Mouse (Mus musculus): Measurements from ENCODE around the gene Asb15. TPM values are rescaled to one million over a fixed set of nuclear protein-coding genes. Genes with fewer than 3 reads are reported as not detected.

The Asb15 gene
- polyA plus RNA-seq, 1 experiment from 2014 or later: 0.04 TPM

GRCm38 (mm10) chr6:24530166-24530565, 2.2 kb downstream of the Asb15 start:
- peak overlapping the region; percentile 43 for H3K4me2 ChIP-seq (ENCODE audit: low read depth, low read length)
- no peak overlapping the region for H3K4me3 ChIP-seq (ENCODE audit: low read depth, low read length)
- no peaks in the 10 kb centered on the region for H3K9me3 ChIP-seq (replicated peaks; ENCODE audit: control insufficient read depth, low read length)
- H3K27me3 ChIP-seq (ENCODE audit: control insufficient read depth, insufficient read depth, low read depth, low read length): no peaks in the 10 kb centered on the region
- WGBS (ENCODE audit: insufficient replicate concordance): 15% methylated on average over 4 of the region's 4 CpGs
- H3K9ac ChIP-seq (ENCODE audit: low read depth, low read length): no peak overlapping the region
- no peak for ATAC-seq (ENCODE audit: low read depth)
- H3K36me3 ChIP-seq (ENCODE audit: control insufficient read depth, insufficient read depth): no peaks in the 10 kb centered on the region
- H3K4me1 ChIP-seq (ENCODE audit: control insufficient read depth, low read depth, low read length): peaks cover 8% of the 10 kb centered on the region; the same call in 1 of the 2 replicates
- no peak overlapping the region for H3K27ac ChIP-seq (ENCODE audit: low read length)

DNA sequence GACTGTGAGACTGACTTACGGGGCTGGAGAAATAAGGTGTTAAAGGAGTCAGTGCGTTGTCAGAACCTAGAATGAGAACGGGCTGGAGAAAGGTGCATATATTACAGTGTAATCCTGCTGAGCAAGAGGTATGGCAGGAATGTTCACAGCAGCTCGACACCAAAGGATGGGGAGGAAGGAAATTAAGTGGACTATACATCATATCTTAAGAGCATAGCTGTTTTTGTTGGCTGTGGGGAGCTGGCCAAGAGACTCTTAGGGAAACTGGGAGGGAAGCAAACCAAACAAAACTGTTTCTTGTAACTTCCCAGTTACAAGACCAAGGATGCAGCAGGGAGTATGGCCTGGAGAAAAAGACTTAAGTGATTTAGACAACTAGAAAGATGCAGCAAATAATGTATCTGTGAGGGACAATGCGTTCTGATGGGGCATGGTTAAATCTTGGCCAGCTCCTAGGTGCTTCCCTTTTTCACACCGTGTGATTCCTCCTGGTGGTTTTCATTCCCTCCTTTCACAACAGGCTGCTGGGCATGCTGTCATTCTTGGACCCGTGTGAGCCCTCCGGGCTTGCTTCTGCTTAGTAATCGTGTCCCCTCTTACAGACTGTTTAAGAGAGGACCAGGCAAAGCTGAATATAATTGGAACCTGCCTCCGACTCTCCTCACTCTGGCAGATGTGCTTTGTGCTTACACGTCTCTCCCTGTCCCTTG, 2.9 kb downstream of the Asb15 start:
- Histone ChIP-seq H3K36me3 (ENCODE audit: control insufficient read depth, insufficient read depth) (no peaks in the 10 kb centered on the region), H3K27me3 (ENCODE audit: control insufficient read depth, insufficient read depth, low read depth, low read length) (no peaks in the 10 kb centered on the region), H3K9me3 (replicated peaks; ENCODE audit: control insufficient read depth, low read length) (no peaks in the 10 kb centered on the region), H3K4me3 (ENCODE audit: low read depth, low read length) (no peak overlapping the region), H3K9ac (ENCODE audit: low read depth, low read length) (no peak overlapping the region), H3K27ac (ENCODE audit: low read length) (no peak overlapping the region), H3K4me1 (ENCODE audit: control insufficient read depth, low read depth, low read length) (peaks cover 8% of the 10 kb centered on the region; the same call in 1 of the 2 replicates), H3K4me2 (ENCODE audit: low read depth, low read length) (peak overlapping the region; percentile 43)
- ATAC-seq (ENCODE audit: low read depth): no peak
- WGBS (ENCODE audit: insufficient replicate concordance): 44% methylated on average over 11 of the region's 11 CpGs

GRCm38 (mm10) chr6:24532804-24533203, 4.9 kb downstream of the Asb15 start:
- no peak overlapping the region for H3K9ac ChIP-seq (ENCODE audit: low read depth, low read length)
- ATAC-seq (ENCODE audit: low read depth): no peak
- WGBS (ENCODE audit: insufficient replicate concordance): 64% methylated on average over 3 of the region's 3 CpGs

DNA sequence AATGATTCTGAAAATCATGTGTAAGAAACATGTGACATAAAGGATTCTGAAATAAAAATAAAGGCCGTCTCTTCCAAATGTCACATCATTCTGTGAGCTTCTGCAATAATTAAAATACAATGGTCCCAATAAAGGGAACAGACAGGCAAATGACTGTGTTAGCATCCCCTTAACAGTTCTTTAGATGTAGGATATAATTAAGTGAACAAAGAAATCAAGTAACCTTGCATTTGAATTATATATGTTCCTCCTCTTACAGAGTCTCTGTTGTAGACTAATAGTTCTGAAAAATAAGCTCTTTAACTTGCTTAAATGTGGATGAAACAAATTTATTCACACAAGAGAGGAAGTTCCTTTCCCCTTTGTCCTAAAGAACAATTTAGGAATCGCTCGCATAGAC, 10.5 kb downstream of the Asb15 start:
- H3K27ac ChIP-seq (ENCODE audit: low read length): no peak overlapping the region
- no peak overlapping the region for H3K4me2 ChIP-seq (ENCODE audit: low read depth, low read length)
- 71% methylated on average over 3 of the region's 3 CpGs for WGBS (ENCODE audit: insufficient replicate concordance)
- H3K36me3 ChIP-seq (ENCODE audit: control insufficient read depth, insufficient read depth): no peaks in the 10 kb centered on the region
- no peaks in the 10 kb centered on the region for H3K27me3 ChIP-seq (ENCODE audit: control insufficient read depth, insufficient read depth, low read depth, low read length)
- ATAC-seq (ENCODE audit: low read depth): no peak
- H3K9ac ChIP-seq (ENCODE audit: low read depth, low read length): no peak overlapping the region
- no peaks in the 10 kb centered on the region for H3K4me1 ChIP-seq (ENCODE audit: control insufficient read depth, low read depth, low read length)
- H3K9me3 ChIP-seq (replicated peaks; ENCODE audit: control insufficient read depth, low read length): no peaks in the 10 kb centered on the region
- no peak overlapping the region for H3K4me3 ChIP-seq (ENCODE audit: low read depth, low read length)

More at GRCm38 (mm10) chr6:24532804-24533203, 4.9 kb downstream of the Asb15 start:
- Histone ChIP-seq H3K4me1 (ENCODE audit: control insufficient read depth, low read depth, low read length) (peaks cover 4% of the 10 kb centered on the region; the same call in 1 of the 2 replicates), H3K36me3 (ENCODE audit: control insufficient read depth, insufficient read depth) (no peaks in the 10 kb centered on the region), H3K27ac (ENCODE audit: low read length) (no peak overlapping the region), H3K9me3 (replicated peaks; ENCODE audit: control insufficient read depth, low read length) (no peaks in the 10 kb centered on the region), H3K27me3 (ENCODE audit: control insufficient read depth, insufficient read depth, low read depth, low read length) (no peaks in the 10 kb centered on the region), H3K4me2 (ENCODE audit: low read depth, low read length) (no peak overlapping the region), H3K4me3 (ENCODE audit: low read depth, low read length) (no peak overlapping the region)

GRCm38 (mm10) chr6:24540106-24540505, 12.2 kb downstream of the Asb15 start:
- no peak overlapping the region for H3K27ac ChIP-seq (ENCODE audit: low read length)
- H3K4me1 ChIP-seq (ENCODE audit: control insufficient read depth, low read depth, low read length): no peaks in the 10 kb centered on the region
- H3K9me3 ChIP-seq (replicated peaks; ENCODE audit: control insufficient read depth, low read length): no peaks in the 10 kb centered on the region
- H3K4me3 ChIP-seq (ENCODE audit: low read depth, low read length): no peak overlapping the region
- no peaks in the 10 kb centered on the region for H3K36me3 ChIP-seq (ENCODE audit: control insufficient read depth, insufficient read depth)
- WGBS (ENCODE audit: insufficient replicate concordance): 36% methylated on average over 4 of the region's 4 CpGs
- H3K4me2 ChIP-seq (ENCODE audit: low read depth, low read length): no peak overlapping the region
- no peak for ATAC-seq (ENCODE audit: low read depth)
- H3K27me3 ChIP-seq (ENCODE audit: control insufficient read depth, insufficient read depth, low read depth, low read length): no peaks in the 10 kb centered on the region
- H3K9ac ChIP-seq (ENCODE audit: low read depth, low read length): no peak overlapping the region

- no peak overlapping the region for H3K4me2 ChIP-seq (ENCODE audit: low read depth, low read length)
- H3K9me3 ChIP-seq (replicated peaks; ENCODE audit: control insufficient read depth, low read length): no peaks in the 10 kb centered on the region
- H3K4me3 ChIP-seq (ENCODE audit: low read depth, low read length): no peak overlapping the region
- no peak overlapping the region for H3K9ac ChIP-seq (ENCODE audit: low read depth, low read length)
- no peak for ATAC-seq (ENCODE audit: low read depth)
- H3K4me1 ChIP-seq (ENCODE audit: control insufficient read depth, low read depth, low read length): no peaks in the 10 kb centered on the region
- no peak overlapping the region for H3K27ac ChIP-seq (ENCODE audit: low read length)
- H3K36me3 ChIP-seq (ENCODE audit: control insufficient read depth, insufficient read depth): no peaks in the 10 kb centered on the region
- no peaks in the 10 kb centered on the region for H3K27me3 ChIP-seq (ENCODE audit: control insufficient read depth, insufficient read depth, low read depth, low read length)
Observed at GRCm38 (mm10) chr6:24542393-24542792, 14.4 kb downstream of the Asb15 start.

- Histone ChIP-seq H3K9me3 (replicated peaks; ENCODE audit: control insufficient read depth, low read length) (no peaks in the 10 kb centered on the region), H3K4me3 (ENCODE audit: low read depth, low read length) (no peak overlapping the region)
- WGBS (ENCODE audit: insufficient replicate concordance): 56% methylated on average over 6 of the region's 6 CpGs
Observed at GRCm38 (mm10) chr6:24543119-24543591, 15.2 kb downstream of the Asb15 start.

DNA sequence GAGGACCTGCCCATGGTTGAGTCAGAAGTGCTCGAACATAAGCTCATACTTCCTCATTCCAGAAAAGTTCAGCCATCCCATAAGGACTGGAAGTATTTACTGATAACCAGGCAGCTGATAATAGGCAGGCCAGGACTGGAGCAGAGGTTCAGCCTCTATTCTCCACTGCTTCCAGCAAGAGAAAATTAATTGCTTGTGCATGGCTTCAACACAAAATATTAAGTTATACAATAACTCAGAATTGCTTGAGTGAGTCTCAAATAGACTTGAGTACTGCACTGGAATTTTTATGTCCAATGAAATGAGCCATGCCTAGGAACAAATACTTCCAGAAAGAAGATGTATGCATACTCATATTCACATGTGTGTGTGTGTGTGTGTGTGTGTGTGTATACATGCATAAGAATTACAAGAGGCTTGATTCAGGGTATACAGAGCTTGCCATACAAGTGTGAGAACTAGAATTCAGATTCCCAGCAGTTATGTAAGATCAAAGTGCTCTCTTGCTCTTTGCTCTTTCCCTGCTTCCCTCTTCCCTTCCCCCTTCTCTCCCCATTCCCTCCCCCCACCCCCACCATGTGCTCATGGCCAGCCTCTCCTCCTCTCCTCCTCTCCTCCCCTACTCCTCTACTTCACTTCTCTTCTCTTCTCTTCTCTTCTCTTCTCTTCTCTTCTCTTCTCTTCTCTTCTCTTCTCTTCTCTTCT, 18.9 kb downstream of the Asb15 start:
- 21% methylated on average over 1 of the region's 1 CpGs for WGBS (ENCODE audit: insufficient replicate concordance)
- no peaks in the 10 kb centered on the region for H3K4me1 ChIP-seq (ENCODE audit: control insufficient read depth, low read depth, low read length)
- H3K4me3 ChIP-seq (ENCODE audit: low read depth, low read length): no peak overlapping the region
- no peaks in the 10 kb centered on the region for H3K36me3 ChIP-seq (ENCODE audit: control insufficient read depth, insufficient read depth)
- H3K27me3 ChIP-seq (ENCODE audit: control insufficient read depth, insufficient read depth, low read depth, low read length): no peaks in the 10 kb centered on the region
- H3K27ac ChIP-seq (ENCODE audit: low read length): no peak overlapping the region
- no peak for ATAC-seq (ENCODE audit: low read depth)
- H3K9ac ChIP-seq (ENCODE audit: low read depth, low read length): no peak overlapping the region
- no peak overlapping the region for H3K4me2 ChIP-seq (ENCODE audit: low read depth, low read length)
- no peaks in the 10 kb centered on the region for H3K9me3 ChIP-seq (replicated peaks; ENCODE audit: control insufficient read depth, low read length)

More at GRCm38 (mm10) chr6:24543119-24543591, 15.2 kb downstream of the Asb15 start:
- H3K27ac ChIP-seq (ENCODE audit: low read length): no peak overlapping the region
- H3K4me1 ChIP-seq (ENCODE audit: control insufficient read depth, low read depth, low read length): no peaks in the 10 kb centered on the region
- no peaks in the 10 kb centered on the region for H3K36me3 ChIP-seq (ENCODE audit: control insufficient read depth, insufficient read depth)
- no peaks in the 10 kb centered on the region for H3K27me3 ChIP-seq (ENCODE audit: control insufficient read depth, insufficient read depth, low read depth, low read length)
- H3K4me2 ChIP-seq (ENCODE audit: low read depth, low read length): no peak overlapping the region
- H3K9ac ChIP-seq (ENCODE audit: low read depth, low read length): no peak overlapping the region
- ATAC-seq (ENCODE audit: low read depth): no peak

DNA sequence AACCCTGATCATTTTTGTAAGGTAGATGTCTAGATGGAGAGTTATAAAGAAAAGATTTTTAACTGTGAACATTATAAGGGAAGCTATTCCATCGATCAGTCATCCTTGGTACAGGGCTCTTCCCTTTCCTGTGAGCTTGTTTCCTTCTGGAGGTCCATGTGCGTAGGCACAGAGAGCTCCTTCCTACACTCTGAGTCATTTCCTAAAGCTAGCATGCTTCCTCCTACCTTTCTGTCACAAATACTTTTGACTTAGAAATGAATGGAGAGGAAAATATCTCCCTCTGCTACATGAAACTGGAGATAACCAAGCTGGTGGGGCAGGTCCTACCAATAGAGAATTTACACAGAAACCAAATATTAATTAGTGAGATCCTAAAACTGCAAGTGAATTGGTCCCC, 21.9 kb downstream of the Asb15 start:
- no peak overlapping the region for H3K9ac ChIP-seq (ENCODE audit: low read depth, low read length)
- WGBS (ENCODE audit: insufficient replicate concordance): 43% methylated on average over 2 of the region's 2 CpGs
- no peaks in the 10 kb centered on the region for H3K4me1 ChIP-seq (ENCODE audit: control insufficient read depth, low read depth, low read length)
- no peak overlapping the region for H3K4me2 ChIP-seq (ENCODE audit: low read depth, low read length)
- no peaks in the 10 kb centered on the region for H3K36me3 ChIP-seq (ENCODE audit: control insufficient read depth, insufficient read depth)
- H3K4me3 ChIP-seq (ENCODE audit: low read depth, low read length): no peak overlapping the region
- no peak for ATAC-seq (ENCODE audit: low read depth)
- H3K27me3 ChIP-seq (ENCODE audit: control insufficient read depth, insufficient read depth, low read depth, low read length): no peaks in the 10 kb centered on the region
- H3K9me3 ChIP-seq (replicated peaks; ENCODE audit: control insufficient read depth, low read length): no peaks in the 10 kb centered on the region
- H3K27ac ChIP-seq (ENCODE audit: low read length): no peak overlapping the region

All from liver, embryonic 16.5 days (tissue).